17 mouse cellular contexts compared by ENCODE assay signal in the genomic region with DNA sequence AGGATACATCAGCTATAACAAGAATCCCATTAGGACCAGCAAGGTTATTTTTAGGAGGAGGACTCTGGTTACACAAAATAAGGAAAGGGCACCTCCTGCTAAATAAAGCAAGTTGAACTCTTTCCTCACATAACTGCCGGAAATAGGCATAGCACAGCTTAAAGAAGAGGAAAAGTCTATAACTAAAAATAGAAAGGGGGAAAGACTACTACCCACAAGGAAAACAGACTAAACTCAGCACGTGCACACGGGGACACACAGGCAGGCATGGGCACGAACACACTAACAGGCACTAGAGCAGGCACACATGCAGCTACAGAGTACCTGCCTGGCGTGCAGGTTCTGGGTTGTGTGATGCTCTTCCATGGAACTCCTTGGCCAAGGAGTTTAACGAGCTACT. TPM values are rescaled to one million over a fixed set of nuclear protein-coding genes. Genes with fewer than 3 reads are reported as not detected.
DNase-seq lines count a peak whose midpoint lies in the region; ATAC-seq and TF ChIP-seq lines count a peak whose summit lies in the region.
"Had no signal": no experiment of that assay in that cellular context is flagged by ENCODE, and none has a peak within 500 bp of the region (broad histone marks: within the 10 kb centered on the region; RNA-seq: fewer than 3 reads in every experiment).

No protein-coding gene starts in this region.

- peak overlapping the region; percentile 36; the same call in 1 of the 2 replicates for H3K27ac ChIP-seq in heart, embryonic 10.5 days
- H3K27ac ChIP-seq in lung, embryonic 14.5 days (ENCODE audit: low read depth), result peak overlapping the region; percentile 18; the same call in 1 of the 2 replicates
- H3K27ac ChIP-seq in hindbrain, embryonic 13.5 days, result no peak overlapping the region
- H3K27ac ChIP-seq: hindbrain, postnatal 0 days; limb, embryonic 10.5 days; neural tube, embryonic 13.5 days; stomach, postnatal 0 days had no signal

- 62% methylated on average over 6 of the region's 6 CpGs for WGBS in heart, embryonic 10.5 days
- whole genome bisulfite sequencing in lung, embryonic 14.5 days, result 72% methylated on average over 6 of the region's 6 CpGs
- WGBS in hindbrain, embryonic 13.5 days, result 81% methylated on average over 6 of the region's 6 CpGs

- H3K9ac ChIP-seq in lung, embryonic 14.5 days, result no peak overlapping the region
- no peak overlapping the region for H3K9ac ChIP-seq in hindbrain, embryonic 13.5 days
- H3K9ac ChIP-seq: neural tube, embryonic 13.5 days had no signal

- H3K4me2 ChIP-seq in lung, embryonic 14.5 days, result no peak overlapping the region
- H3K4me2 ChIP-seq in hindbrain, embryonic 13.5 days, result no peak overlapping the region
- H3K4me2 ChIP-seq: neural tube, embryonic 13.5 days had no signal

- TF ChIP-seq CTCF in lung, embryonic 14.5 days (IDR thresholded peaks at IDR 0.05; ENCODE audit: low read depth), result no peak

- no peaks in the 10 kb centered on the region for H3K27me3 ChIP-seq in heart, embryonic 10.5 days (ENCODE audit: insufficient read depth, poor library complexity, severe bottlenecking)
- no peaks in the 10 kb centered on the region for H3K27me3 ChIP-seq in lung, embryonic 14.5 days (ENCODE audit: insufficient read depth, low read length)
- H3K27me3 ChIP-seq in hindbrain, embryonic 13.5 days, result no peaks in the 10 kb centered on the region
- H3K27me3 ChIP-seq: neural tube, embryonic 13.5 days had no signal

- peaks cover 37% of the 10 kb centered on the region for H3K4me1 ChIP-seq in heart, embryonic 10.5 days
- peaks cover 5% of the 10 kb centered on the region; the same call in 1 of the 2 replicates for H3K4me1 ChIP-seq in lung, embryonic 14.5 days (ENCODE audit: insufficient read depth)
- peaks cover 15% of the 10 kb centered on the region for H3K4me1 ChIP-seq in hindbrain, embryonic 13.5 days (replicated peaks)

- no peaks in the 10 kb centered on the region for H3K9me3 ChIP-seq in heart, embryonic 10.5 days
- H3K9me3 ChIP-seq in lung, embryonic 14.5 days (ENCODE audit: low read depth, low read length), result no peaks in the 10 kb centered on the region
- no peaks in the 10 kb centered on the region for H3K9me3 ChIP-seq in hindbrain, embryonic 13.5 days
- H3K9me3 ChIP-seq: limb, embryonic 10.5 days; neural tube, embryonic 13.5 days had no signal

- no peaks in the 10 kb centered on the region for H3K36me3 ChIP-seq in heart, embryonic 10.5 days
- H3K36me3 ChIP-seq in lung, embryonic 14.5 days (ENCODE audit: insufficient read depth), result no peaks in the 10 kb centered on the region
- no peaks in the 10 kb centered on the region for H3K36me3 ChIP-seq in hindbrain, embryonic 13.5 days
- H3K36me3 ChIP-seq: neural tube, embryonic 13.5 days had no signal

- ATAC-seq in lung, embryonic 14.5 days (ENCODE audit: insufficient read depth), result no peak
- ATAC-seq in common myeloid progenitor, adult 5-6 weeks (replicated peaks; ENCODE audit: low read depth, poor library complexity, severe bottlenecking), result 0 out of 2 replicates have a peak, but pooled peaks have one; percentile 9
- no peak for ATAC-seq in hindbrain, embryonic 13.5 days (ENCODE audit: low FRiP score)
- ATAC-seq: forebrain, embryonic 16.5 days; midbrain, embryonic 16.5 days had no signal

- no peak overlapping the region for H3K4me3 ChIP-seq in heart, embryonic 10.5 days
- H3K4me3 ChIP-seq in lung, embryonic 14.5 days (ENCODE audit: low read depth, low read length), result no peak overlapping the region
- no peak overlapping the region for H3K4me3 ChIP-seq in hindbrain, embryonic 13.5 days
- H3K4me3 ChIP-seq: limb, embryonic 10.5 days; neural tube, embryonic 13.5 days had no signal

- DNase-seq in heart, embryonic 10.5 days (ENCODE audit: low spot score), result no peak
- no peak for DNase-seq in heart, postnatal 4 days
- no peak for DNase-seq in lung, embryonic 14.5 days
- DNase-seq in lung, postnatal 4 days, result no peak
- DNase-seq in skeletal muscle tissue, adult 2 months (ENCODE audit: low read depth, low spot score), result peak; percentile 61
- no peak for DNase-seq in cerebellum, adult 8-10 months
- DNase-seq: adrenal gland, postnatal 25 days; kidney, adult 8-10 months; lung, postnatal 10 days had no signal

RNA-seq across cellular contexts. Expression of gene Pitpnc1, which starts 23.8 kb away (rescaled TPM):
- 6.6 and 11.6 TPM in 2 replicates for polyA plus RNA-seq in heart, embryonic 10.5 days (2016; fragmentation: Nextera tagmentation; extraction: Ambion mirVana)
- 10 to 100 TPM; 68.1 to 75.2 TPM for total RNA-seq in heart, postnatal 4 days (2021)
- polyA plus RNA-seq in lung, embryonic 14.5 days (2014; fragmentation: Nextera tagmentation; extraction: Ambion mirVana), result 16.2 and 17.3 TPM in 2 replicates
- 36.5 and 42.8 TPM in 2 replicates for total RNA-seq in common myeloid progenitor, adult 5-6 weeks (2017)
- 33.9 and 35.2 TPM in 2 replicates for polyA plus RNA-seq in hindbrain, embryonic 13.5 days (2015; fragmentation: Nextera tagmentation; extraction: Ambion mirVana)

RNA-seq across cellular contexts. Expression of gene Psmd12, which starts 32.6 kb away (rescaled TPM):
- 191 and 223 TPM in 2 replicates for polyA plus RNA-seq in heart, embryonic 10.5 days (2016; fragmentation: Nextera tagmentation; extraction: Ambion mirVana)
- total RNA-seq in heart, postnatal 4 days (2021), result 10 to 100 TPM; 83.0 to 83.3 TPM
- polyA plus RNA-seq in lung, embryonic 14.5 days (2014; fragmentation: Nextera tagmentation; extraction: Ambion mirVana), result 188 and 192 TPM in 2 replicates
- total RNA-seq in common myeloid progenitor, adult 5-6 weeks (2017), result 119 and 150 TPM in 2 replicates
- 158 and 163 TPM in 2 replicates for polyA plus RNA-seq in hindbrain, embryonic 13.5 days (2015; fragmentation: Nextera tagmentation; extraction: Ambion mirVana)
